Mouse (Mus musculus) olfactory bulb, adult 2 months (tissue): Measurements from ENCODE around the gene Gm37419.

Experiments used
- CTCF ChIP-seq: fragments of 200-500 bp; IDR thresholded peaks from 2 replicates; pipeline ENCODE4 v1.5.1; 2012; ENCODE audit warnings: low read depth, mild to moderate bottlenecking, low read length, moderate library complexity; ENCODE audit not compliant: insufficient read depth
- POLR2A ChIP-seq: fragments of 200-500 bp; IDR thresholded peaks from 2 replicates; pipeline ENCODE4 v1.6.1; 2012; ENCODE audit warnings: mild to moderate bottlenecking, low read depth, low read length, moderate library complexity; ENCODE audit not compliant: insufficient read depth

DNA sequence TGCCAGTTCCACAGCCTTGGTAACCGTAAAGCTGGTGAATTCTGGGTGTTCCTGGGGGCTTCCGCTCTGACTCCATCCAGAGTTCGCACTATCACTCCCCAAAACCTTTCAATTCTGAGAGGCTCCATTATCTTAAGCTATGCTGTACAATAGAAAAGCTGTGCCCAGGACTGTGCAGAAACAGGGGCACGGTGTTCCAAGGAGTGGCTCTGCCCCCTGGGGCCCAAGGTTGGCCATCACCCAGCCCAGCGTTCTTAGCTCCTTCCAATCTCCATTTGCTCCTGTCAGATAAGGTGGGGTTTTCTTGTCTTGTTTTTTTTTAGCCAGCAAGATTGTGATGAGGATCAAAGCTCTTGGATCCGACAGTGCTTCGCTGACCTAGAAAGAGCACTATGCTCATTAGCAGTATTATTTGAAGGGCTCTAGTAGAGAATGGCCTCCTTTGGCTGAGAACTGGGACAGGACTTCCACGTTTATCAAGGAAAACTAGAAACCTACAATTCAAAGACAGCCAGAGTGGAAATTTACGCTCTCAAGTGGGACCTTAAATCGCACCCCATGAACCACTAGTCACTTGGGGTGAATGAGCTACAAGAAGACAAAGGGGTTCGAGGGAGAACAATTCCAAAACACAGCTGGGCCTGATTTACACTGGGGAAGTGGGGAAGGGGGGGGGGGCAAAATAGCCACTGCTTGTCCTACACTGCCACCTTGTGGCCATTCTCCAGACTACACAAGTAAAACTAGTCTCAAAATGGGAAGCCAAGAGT lies 34.9 kb upstream of the Gm37419 start:
- TF ChIP-seq CTCF = no peak
- no peak for TF ChIP-seq POLR2A
